Comparison of ENCODE assay signal across 20 mouse cellular contexts in the genomic region with DNA sequence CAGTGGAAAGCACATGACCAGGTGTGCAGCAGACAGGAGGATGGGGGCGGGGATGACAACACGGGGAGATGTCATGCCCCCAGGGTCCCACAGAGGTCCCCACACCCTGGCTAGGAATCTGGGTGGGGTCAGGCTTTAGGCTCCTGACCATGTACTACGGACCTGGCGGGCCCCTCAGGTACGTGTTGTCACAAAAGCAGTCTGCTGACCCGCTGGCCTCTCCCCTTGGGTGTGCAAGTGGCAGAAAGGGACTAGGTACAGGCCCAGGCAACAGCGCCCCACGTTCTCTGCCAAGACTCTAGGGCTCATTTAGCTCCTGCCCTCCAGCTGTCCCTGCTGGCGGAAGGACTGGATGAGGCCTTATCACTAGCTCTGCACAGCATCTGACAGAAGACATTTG.
DNase-seq lines count a peak whose midpoint lies in the region; ATAC-seq lines count a peak whose summit lies in the region.
"Had no signal": no experiment of that assay in that cellular context is flagged by ENCODE, and none has a peak within 500 bp of the region (broad histone marks: within the 10 kb centered on the region; RNA-seq: fewer than 3 reads in every experiment).

No protein-coding gene starts in this region.

- peaks cover 57% of the 10 kb centered on the region for H3K36me3 ChIP-seq in midbrain, embryonic 10.5 days
- H3K36me3 ChIP-seq in midbrain, embryonic 11.5 days (ENCODE audit: control insufficient read depth, insufficient read depth, low read length): no peaks in the 10 kb centered on the region
- H3K36me3 ChIP-seq in heart, embryonic 16.5 days (ENCODE audit: control insufficient read depth, insufficient read depth): no peaks in the 10 kb centered on the region
- H3K36me3 ChIP-seq in stomach, embryonic 16.5 days (ENCODE audit: control insufficient read depth, insufficient read depth, low read length): no peaks in the 10 kb centered on the region
- H3K36me3 ChIP-seq: embryonic facial prominence, embryonic 15.5 days; heart, embryonic 13.5 days had no signal

- H3K9ac ChIP-seq in midbrain, embryonic 11.5 days (ENCODE audit: low read length): no peak overlapping the region
- H3K9ac ChIP-seq in heart, embryonic 16.5 days (ENCODE audit: low read length): no peak overlapping the region
- H3K9ac ChIP-seq in stomach, embryonic 16.5 days (ENCODE audit: low read length): no peak overlapping the region; the same call in 1 of the 2 replicates
- H3K9ac ChIP-seq: embryonic facial prominence, embryonic 15.5 days; forebrain, embryonic 13.5 days; heart, embryonic 13.5 days; hindbrain, embryonic 13.5 days; liver, postnatal 0 days had no signal

- peaks cover 71% of the 10 kb centered on the region for H3K4me1 ChIP-seq in midbrain, embryonic 10.5 days
- peaks cover 31% of the 10 kb centered on the region for H3K4me1 ChIP-seq in midbrain, embryonic 11.5 days (ENCODE audit: control insufficient read depth, insufficient read depth, low read length)
- H3K4me1 ChIP-seq in heart, embryonic 16.5 days (ENCODE audit: control insufficient read depth, insufficient read depth, low read length): peaks cover 25% of the 10 kb centered on the region
- peaks cover 43% of the 10 kb centered on the region for H3K4me1 ChIP-seq in stomach, embryonic 16.5 days (ENCODE audit: control insufficient read depth, insufficient read depth, low read length)

- no peak for DNase-seq in midbrain, embryonic 10.5 days (ENCODE audit: low spot score)
- DNase-seq in midbrain, embryonic 11.5 days (ENCODE audit: low spot score, missing footprints): no peak
- DNase-seq in ZHBTc4 (ENCODE audit: low read depth, low spot score): peak; percentile 77
- DNase-seq in adrenal gland, adult (ENCODE audit: inconsistent age in 2 of 2, low spot score in 1 of 2): no peak
- no peak for DNase-seq in urinary bladder, postnatal 4 days (ENCODE audit: low spot score in 2 of 2)
- DNase-seq: adrenal gland, postnatal 14 days; cerebellum, adult 9-11 months; gastrocnemius, postnatal 25 days; kidney, adult 8-10 months; liver; liver, postnatal 0 days; lung, postnatal 36 days; thymus, adult 2 months had no signal

- H3K4me3 ChIP-seq in midbrain, embryonic 10.5 days: no peak overlapping the region
- H3K4me3 ChIP-seq in midbrain, embryonic 11.5 days (ENCODE audit: low read depth, low read length): no peak overlapping the region
- H3K4me3 ChIP-seq in heart, embryonic 16.5 days (ENCODE audit: low read length): no peak overlapping the region
- no peak overlapping the region for H3K4me3 ChIP-seq in stomach, embryonic 16.5 days (replicated peaks; ENCODE audit: low read length)
- H3K4me3 ChIP-seq: embryonic facial prominence, embryonic 15.5 days; forebrain, embryonic 13.5 days; heart, embryonic 13.5 days; hindbrain, embryonic 13.5 days; myocyte had no signal

- H3K27ac ChIP-seq in midbrain, embryonic 10.5 days (replicated peaks): 0 out of 2 replicates have a peak overlapping the region, but pooled peaks have one; percentile 17
- H3K27ac ChIP-seq in midbrain, embryonic 11.5 days (ENCODE audit: low read depth, low read length): no peak overlapping the region
- no peak overlapping the region for H3K27ac ChIP-seq in heart, embryonic 16.5 days (ENCODE audit: low read length)
- peak overlapping the region; percentile 67; the same call in 1 of the 2 replicates for H3K27ac ChIP-seq in stomach, embryonic 16.5 days (ENCODE audit: low read length)
- H3K27ac ChIP-seq: forebrain, embryonic 13.5 days had no signal

- no peaks in the 10 kb centered on the region for H3K9me3 ChIP-seq in midbrain, embryonic 10.5 days (replicated peaks)
- no peaks in the 10 kb centered on the region for H3K9me3 ChIP-seq in midbrain, embryonic 11.5 days (ENCODE audit: control insufficient read depth, low read length)
- H3K9me3 ChIP-seq in heart, embryonic 16.5 days (replicated peaks; ENCODE audit: control insufficient read depth, low read length): no peaks in the 10 kb centered on the region
- no peaks in the 10 kb centered on the region for H3K9me3 ChIP-seq in stomach, embryonic 16.5 days (replicated peaks; ENCODE audit: control insufficient read depth, low read length)
- H3K9me3 ChIP-seq: embryonic facial prominence, embryonic 15.5 days; forebrain, embryonic 13.5 days; heart, embryonic 13.5 days; hindbrain, embryonic 13.5 days had no signal

- no peak overlapping the region for H3K4me2 ChIP-seq in midbrain, embryonic 11.5 days
- H3K4me2 ChIP-seq in heart, embryonic 16.5 days (ENCODE audit: low read depth, low read length): no peak overlapping the region
- H3K4me2 ChIP-seq in stomach, embryonic 16.5 days (ENCODE audit: low read depth, low read length): no peak overlapping the region
- H3K4me2 ChIP-seq: embryonic facial prominence, embryonic 15.5 days; forebrain, embryonic 13.5 days; heart, embryonic 13.5 days; hindbrain, embryonic 13.5 days had no signal

- no peak for ATAC-seq in midbrain, embryonic 11.5 days (ENCODE audit: low FRiP score)
- peak; percentile 43; the same call in 1 of the 2 replicates for ATAC-seq in heart, embryonic 16.5 days (replicated peaks; ENCODE audit: extremely low read depth, insufficient read depth, low FRiP score)
- peak; percentile 51; the same call in 1 of the 2 replicates for ATAC-seq in stomach, embryonic 16.5 days (ENCODE audit: insufficient read depth, low FRiP score)
- ATAC-seq: forebrain, embryonic 13.5 days; liver, postnatal 0 days had no signal

- 90% methylated on average over 9 of the region's 9 CpGs for WGBS in midbrain, embryonic 10.5 days
- WGBS in midbrain, embryonic 11.5 days: 87% methylated on average over 9 of the region's 9 CpGs
- 59% methylated on average over 9 of the region's 9 CpGs for WGBS in heart, embryonic 16.5 days
- 64% methylated on average over 9 of the region's 9 CpGs for WGBS in stomach, embryonic 16.5 days

- no peaks in the 10 kb centered on the region for H3K27me3 ChIP-seq in midbrain, embryonic 10.5 days (ENCODE audit: low read depth, poor library complexity, severe bottlenecking)
- no peaks in the 10 kb centered on the region for H3K27me3 ChIP-seq in midbrain, embryonic 11.5 days (ENCODE audit: control insufficient read depth, insufficient read depth, low read length)
- H3K27me3 ChIP-seq in heart, embryonic 16.5 days (ENCODE audit: control insufficient read depth, insufficient read depth, low read length): no peaks in the 10 kb centered on the region
- H3K27me3 ChIP-seq in stomach, embryonic 16.5 days (ENCODE audit: control insufficient read depth, insufficient read depth, low read length): no peaks in the 10 kb centered on the region
- H3K27me3 ChIP-seq: embryonic facial prominence, embryonic 15.5 days; forebrain, embryonic 13.5 days; hindbrain, embryonic 13.5 days had no signal

Comparison
In these comparisons a context has a peak if more than half of its experiments do, and no peak if none do; other contexts are left out.
1. H3K27ac ChIP-seq: peak in midbrain, embryonic 10.5 days (single experiment) and stomach, embryonic 16.5 days (single experiment); none in midbrain, embryonic 11.5 days (single experiment) and heart, embryonic 16.5 days (single experiment).